Mouse (Mus musculus) thymus, adult 18-20 months (tissue): ENCODE data around the gene Tpm3.

ENCODE experiments used
- DNase-seq, 2 experiments: peaks; one replicate each; pipeline ENCODE4 v3.0.0; 2022; ENCODE audit warnings: mixed read lengths in 2 of 2

Tpm3 gene

GRCm38 (mm10) chr3:90139962-90140361 lies 67.5 kb downstream of the Tpm3 start:
- DNase-seq = no peak

- no peak for DNase-seq
These were observed 73.0 kb downstream of the Tpm3 start for GRCm38 (mm10) chr3:90145461-90145860.

- DNase-seq = no peak
These were observed 74.2 kb downstream of the Tpm3 start for GRCm38 (mm10) chr3:90146651-90147050.
